Mouse (Mus musculus): ENCODE measurements around the gene Pld6.

Gene Pld6

DNA sequence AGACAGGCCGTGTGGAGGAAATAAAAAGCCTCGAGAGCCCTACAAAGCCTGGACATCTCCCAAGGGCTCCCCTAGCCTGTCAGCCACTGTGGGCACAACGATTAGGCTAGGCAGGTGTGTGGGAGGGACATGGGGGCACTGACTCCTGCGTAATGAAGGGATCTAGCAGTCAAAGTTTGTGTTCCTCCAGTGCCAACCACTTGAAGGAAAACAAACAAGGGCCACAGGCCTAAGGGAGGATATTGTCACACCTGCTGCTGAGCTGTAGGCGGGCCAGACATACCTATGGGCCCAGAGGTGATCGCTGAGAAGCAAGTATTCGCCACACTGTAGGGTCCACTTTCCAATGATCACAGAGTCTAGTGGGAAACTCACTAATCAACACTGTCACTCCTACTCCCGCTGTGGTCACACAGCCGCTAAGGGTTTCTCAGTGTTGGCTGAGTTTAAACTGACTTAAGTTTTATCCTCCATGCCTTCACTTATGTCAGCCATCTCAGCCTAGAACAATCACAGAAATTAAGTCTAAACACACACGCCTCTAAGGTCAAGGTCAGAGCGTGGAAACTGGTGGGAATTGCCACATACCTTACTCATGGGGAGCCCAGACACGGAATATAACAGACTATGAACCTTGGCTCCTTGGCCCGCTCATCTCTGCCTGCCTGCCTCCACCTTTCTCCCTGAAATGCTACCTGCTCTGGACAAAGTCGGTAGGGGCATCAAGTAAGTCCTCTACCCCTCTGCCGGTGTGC is 824 bp downstream of the Pld6 start:
- WGBS = 57% methylated on average over 15 of the region's 15 CpGs

DNA sequence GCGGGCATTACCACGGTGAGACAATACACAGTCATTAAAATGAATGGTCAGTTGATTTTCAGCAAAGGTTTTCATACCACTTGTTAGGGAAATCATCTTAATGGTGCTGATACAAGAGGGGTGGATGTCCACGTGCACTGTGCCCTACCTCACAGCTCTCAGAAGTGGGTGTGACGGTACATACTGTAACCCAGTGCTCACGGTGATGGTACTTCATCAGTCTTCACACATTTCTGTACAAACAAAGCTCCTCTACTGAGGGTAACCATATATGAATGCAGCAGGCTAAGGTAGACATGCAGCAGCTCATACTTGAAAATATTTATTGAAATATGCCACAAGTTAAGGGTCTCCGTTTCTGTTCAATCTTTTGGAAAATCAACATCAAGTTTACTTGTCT is 3.9 kb downstream of the Pld6 start:
- 74% methylated on average over 6 of the region's 6 CpGs for WGBS

- WGBS = 55% methylated on average over 7 of the region's 7 CpGs
Measured at GRCm38 (mm10) chr11:59782091-59782590, 5.3 kb downstream of the Pld6 start.

GRCm38 (mm10) chr11:59780241-59780640 is 7.2 kb downstream of the Pld6 start:
- WGBS = 83% methylated on average over 4 of the region's 4 CpGs

DNA sequence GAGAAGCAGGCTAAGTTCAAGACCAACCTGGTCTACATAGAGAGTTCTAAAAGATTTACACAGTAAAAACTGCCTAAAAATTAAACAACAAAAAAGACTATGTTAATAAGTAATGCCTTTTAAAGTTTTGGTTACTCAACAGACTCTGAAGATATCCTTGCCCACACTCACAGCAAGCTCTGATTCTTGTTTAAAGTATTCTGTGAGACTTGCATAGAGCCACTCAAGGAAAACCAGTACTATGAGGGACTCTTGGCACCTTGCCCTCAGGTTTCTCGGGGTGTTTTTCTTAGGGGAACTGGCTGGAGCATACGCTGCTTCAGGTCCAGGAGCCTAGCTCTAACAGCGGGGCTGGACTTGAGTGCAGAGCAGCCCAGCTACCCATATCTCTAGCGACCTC is 8.0 kb downstream of the Pld6 start:
- WGBS = 81% methylated on average over 4 of the region's 4 CpGs

DNA sequence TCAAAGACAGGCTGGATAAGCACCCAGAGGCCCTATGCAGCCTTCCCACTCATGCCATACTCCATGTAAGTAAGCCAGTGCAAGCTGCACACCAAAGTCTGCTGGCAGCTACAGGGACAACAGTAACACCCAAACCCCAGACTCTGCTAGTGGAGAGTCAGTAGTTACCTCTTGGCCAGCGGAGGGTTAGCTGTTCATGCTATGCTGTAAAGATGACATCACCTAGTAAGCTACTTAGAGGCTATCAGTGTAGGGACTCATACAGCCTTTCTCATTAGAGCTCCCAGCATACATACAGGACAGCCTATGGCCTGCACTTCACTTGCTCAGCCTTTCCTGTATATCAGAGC is 8.6 kb downstream of the Pld6 start:
- WGBS = 88% methylated on average over 1 of the region's 1 CpGs

GRCm38 (mm10) chr11:59778181-59778873 is 9.1 kb downstream of the Pld6 start:
- WGBS = 55% methylated on average over 9 of the region's 9 CpGs

DNA sequence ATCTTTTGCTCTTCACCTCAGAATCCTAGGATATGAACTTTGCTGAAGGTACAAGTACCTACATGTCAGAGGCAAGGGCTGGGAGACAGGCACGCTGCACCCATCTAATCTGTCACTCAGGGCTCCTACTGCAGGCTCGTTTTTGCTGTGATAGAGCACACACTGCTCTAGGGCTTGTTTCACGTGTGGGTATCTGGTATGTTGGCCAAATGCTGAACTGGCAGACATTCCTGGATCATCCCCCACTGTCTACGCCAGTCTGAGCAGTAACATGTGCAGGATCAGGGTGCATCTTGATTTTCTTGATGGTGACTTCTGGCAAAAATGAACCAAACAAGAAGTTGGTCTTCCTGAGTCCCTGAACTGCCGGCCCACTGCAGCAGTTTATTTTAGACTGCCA is 10.2 kb downstream of the Pld6 start:
- WGBS = 61% methylated on average over 5 of the region's 5 CpGs

- WGBS = 80% methylated on average over 13 of the region's 13 CpGs
Measured at GRCm38 (mm10) chr11:59775435-59776148, 11.9 kb downstream of the Pld6 start.

GRCm38 (mm10) chr11:59774522-59774921 is 12.9 kb downstream of the Pld6 start:
- WGBS = 95% methylated on average over 4 of the region's 4 CpGs

DNA sequence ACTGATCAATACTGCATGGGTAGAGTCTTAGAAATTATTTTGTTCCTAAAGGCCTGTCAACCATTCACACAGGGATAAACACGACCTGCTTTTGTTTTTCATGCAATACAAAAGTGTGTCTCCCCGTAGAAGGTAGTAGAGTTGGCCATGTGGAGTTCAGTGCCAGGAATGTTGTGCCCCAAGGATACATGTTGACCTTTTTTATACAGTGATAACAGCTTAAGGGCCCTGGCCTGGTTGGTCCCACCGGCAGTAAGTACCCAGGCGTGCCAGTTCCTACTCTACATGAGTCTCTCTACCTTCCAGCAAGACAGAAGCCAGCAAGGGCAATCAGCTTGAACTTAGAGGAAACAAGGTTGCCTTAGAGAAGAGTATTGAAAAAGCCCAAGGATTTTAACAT is 14.5 kb downstream of the Pld6 start:
- 90% methylated on average over 4 of the region's 4 CpGs for WGBS

DNA sequence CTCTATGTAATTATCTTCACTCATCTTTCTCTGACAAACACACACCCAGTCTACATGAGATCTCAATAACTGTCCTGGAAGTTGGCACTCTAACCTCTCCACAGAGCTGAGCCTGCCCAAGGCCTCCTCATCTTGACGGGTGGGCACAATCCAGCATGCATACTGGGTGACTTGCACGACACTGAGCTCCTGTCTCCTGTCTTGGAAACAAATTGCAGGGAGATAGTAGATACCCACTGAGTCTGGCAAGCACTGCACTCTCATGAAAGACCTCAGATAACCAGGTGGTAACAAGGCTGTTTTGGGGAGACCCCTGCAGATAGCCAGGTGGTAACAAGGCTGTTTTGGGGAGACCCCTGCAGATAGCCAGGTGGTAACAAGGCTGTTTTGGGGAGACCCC is 15.2 kb downstream of the Pld6 start:
- 89% methylated on average over 2 of the region's 2 CpGs for WGBS

DNA sequence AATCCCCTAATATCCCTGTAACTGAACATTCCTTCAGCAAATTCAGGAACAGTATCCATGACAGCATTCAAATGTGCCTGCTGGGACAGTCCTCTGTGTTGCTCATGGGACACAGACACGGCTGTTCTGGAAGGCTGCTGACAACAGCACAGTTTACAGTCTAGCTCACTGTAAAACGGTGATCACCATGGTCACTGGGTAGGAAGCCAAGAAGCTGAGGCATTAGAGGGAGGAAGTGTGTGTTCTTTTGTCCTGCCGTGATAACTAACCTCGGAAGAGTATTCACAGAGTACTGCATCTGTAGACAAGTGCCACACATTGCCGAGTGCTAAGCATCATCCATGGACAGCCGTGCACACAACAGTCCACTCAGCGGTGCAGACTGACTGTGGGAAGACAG is 16.7 kb downstream of the Pld6 start:
- WGBS = 57% methylated on average over 7 of the region's 7 CpGs

DNA sequence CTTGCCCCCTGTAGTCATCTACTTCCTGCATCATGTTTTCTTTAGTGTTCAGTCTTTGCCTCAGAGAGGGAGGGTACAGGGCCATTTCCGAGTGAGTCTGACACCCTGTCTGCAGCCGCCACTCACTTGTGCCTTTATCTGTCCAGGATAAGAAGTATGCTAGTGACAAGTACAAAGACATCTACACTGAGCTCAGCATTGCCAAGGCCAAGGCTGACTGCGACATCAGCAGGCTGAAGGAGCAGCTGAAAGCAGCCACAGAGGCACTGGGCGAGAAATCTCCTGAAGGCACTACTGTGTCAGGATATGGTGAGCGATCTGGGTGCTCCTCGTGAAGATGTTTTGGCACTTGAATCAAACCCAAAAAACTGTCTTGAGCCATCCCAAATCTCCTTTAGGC is 17.7 kb downstream of the Pld6 start:
- 62% methylated on average over 6 of the region's 6 CpGs for WGBS

- WGBS = 43% methylated on average over 2 of the region's 2 CpGs
Measured at GRCm38 (mm10) chr11:59769307-59769706, 18.1 kb downstream of the Pld6 start.

- 86% methylated on average over 6 of the region's 6 CpGs for WGBS
Measured at GRCm38 (mm10) chr11:59760796-59761195, 26.6 kb downstream of the Pld6 start.

DNA sequence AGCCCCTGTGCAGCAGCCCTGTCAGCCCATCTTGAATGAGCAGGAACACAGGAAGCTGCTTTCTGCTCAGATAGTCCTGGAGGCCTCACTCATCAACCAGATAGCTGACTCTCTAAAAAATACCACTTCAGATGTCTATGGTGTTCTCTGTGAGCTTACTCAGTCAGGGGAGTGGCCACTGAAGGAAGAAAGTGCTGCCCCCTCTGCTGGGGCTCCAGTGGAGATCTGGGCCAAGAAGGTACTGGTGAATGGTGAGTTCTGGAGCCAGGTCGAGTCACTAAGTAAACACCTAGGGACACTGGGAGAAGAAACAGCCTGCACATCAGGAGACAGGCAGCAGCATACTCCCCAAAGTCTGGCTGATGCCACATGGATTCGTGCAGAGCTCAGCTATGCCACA is 27.8 kb downstream of the Pld6 start:
- 70% methylated on average over 2 of the region's 2 CpGs for WGBS

DNA sequence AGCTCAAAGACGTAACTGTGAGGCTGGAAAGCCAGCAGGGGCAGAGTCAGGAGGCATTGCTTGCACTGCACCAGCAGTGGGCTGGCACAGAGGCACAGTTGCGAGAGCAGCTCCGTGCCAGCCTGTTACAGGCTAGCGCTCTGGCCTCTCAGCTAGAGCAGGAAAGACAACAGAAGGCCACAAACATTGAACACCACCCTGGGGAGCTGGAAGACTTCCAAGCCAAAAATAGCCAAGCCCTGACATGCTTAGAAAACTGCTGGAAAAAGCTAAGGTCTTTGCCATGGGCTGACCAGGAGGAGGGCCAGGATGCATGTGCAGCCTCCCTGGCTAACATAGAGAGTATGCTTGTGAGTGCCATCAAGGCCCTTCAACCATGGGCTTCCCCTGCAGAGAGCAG is 28.3 kb downstream of the Pld6 start:
- 3% methylated on average over 4 of the region's 4 CpGs for WGBS

DNA sequence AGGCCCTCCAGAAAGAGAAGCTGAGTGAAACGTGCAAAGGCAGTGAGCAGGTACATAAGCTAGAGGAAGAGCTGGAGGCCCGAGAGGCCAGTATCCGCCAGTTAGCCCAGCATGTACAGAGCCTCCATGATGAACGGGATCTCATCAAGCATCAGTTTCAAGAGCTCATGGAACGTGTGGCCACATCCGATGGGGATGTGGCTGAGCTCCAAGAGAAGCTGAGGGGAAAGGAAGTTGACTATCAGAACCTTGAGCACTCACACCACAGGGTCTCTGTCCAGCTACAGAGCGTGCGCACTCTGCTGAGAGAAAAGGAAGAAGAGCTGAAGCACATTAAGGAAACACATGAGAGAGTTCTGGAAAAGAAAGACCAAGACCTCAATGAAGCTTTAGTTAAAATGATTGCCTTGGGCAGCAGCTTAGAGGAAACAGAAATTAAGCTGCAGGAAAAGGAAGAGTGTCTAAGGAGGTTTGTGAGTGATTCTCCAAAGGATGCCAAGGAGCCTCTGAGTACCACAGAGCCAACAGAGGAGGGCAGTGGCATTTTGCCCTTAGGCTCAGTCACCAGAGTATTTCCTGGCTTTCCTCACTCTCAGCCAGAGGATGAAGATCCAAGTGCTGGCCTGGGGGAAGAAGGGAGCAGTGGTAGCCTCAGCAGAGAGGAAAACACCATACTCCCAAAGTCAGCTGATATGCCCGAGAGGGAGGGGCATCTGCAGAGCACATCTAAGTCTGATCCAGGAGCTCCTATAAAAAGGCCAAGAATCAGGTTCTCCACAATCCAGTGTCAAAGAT is 29.1 kb downstream of the Pld6 start:
- 65% methylated on average over 9 of the region's 9 CpGs for WGBS

- WGBS = 66% methylated on average over 4 of the region's 4 CpGs
Measured at GRCm38 (mm10) chr11:59756351-59756750, 31.1 kb downstream of the Pld6 start.

- WGBS = 76% methylated on average over 6 of the region's 6 CpGs
Measured at GRCm38 (mm10) chr11:59754504-59754903, 32.9 kb downstream of the Pld6 start.

GRCm38 (mm10) chr11:59749050-59749449 is 38.4 kb downstream of the Pld6 start:
- WGBS = 96% methylated on average over 3 of the region's 3 CpGs
